In genomic region chr11:97404184-97404760, GRCm38 (mm10) we compare ENCODE assay signal across 9 mouse cellular contexts. TPM values are rescaled to one million over a fixed set of nuclear protein-coding genes. Genes with fewer than 3 reads are reported as not detected.
DNase-seq lines count a peak whose midpoint lies in the region; ATAC-seq lines count a peak whose summit lies in the region.
"Had no signal": no experiment of that assay in that cellular context is flagged by ENCODE, and none has a peak within 500 bp of the region (broad histone marks: within the 10 kb centered on the region; RNA-seq: fewer than 3 reads in every experiment).

No protein-coding gene starts in this region.

- peak; percentile 15; the same call in 1 of the 2 replicates for ATAC-seq in heart, embryonic 16.5 days (replicated peaks; ENCODE audit: extremely low read depth, insufficient read depth, low FRiP score)
- peak; percentile 66 for ATAC-seq in midbrain, embryonic 14.5 days (ENCODE audit: low FRiP score, low TSS enrichment)

- peak overlapping the region; percentile 64 for H3K9ac ChIP-seq in heart, embryonic 16.5 days (ENCODE audit: low read length)
- peak overlapping the region; percentile 68 for H3K9ac ChIP-seq in midbrain, embryonic 14.5 days (replicated peaks; ENCODE audit: low read length)

- DNase-seq in kidney, adult 18-20 months: peak; percentile 56
- DNase-seq in kidney, adult 8-10 months: no peak
- peak; percentile 34 for DNase-seq in T-cell, adult 2 months (ENCODE audit: low spot score)
- DNase-seq in embryonic facial prominence, embryonic 10.5 days (ENCODE audit: low spot score): peak; percentile 72
- DNase-seq in limb, embryonic 10.5 days (ENCODE audit: low spot score): peak; percentile 73
- peak; percentile 77 for DNase-seq in midbrain, embryonic 14.5 days
- peak; percentile 36 to 50 for DNase-seq in thymus, adult 18-20 months

- peaks cover 72% of the 10 kb centered on the region for H3K27me3 ChIP-seq in embryonic facial prominence, embryonic 10.5 days (replicated peaks; ENCODE audit: low read depth, poor library complexity, severe bottlenecking)
- no peaks in the 10 kb centered on the region; the same call in 1 of the 2 replicates for H3K27me3 ChIP-seq in heart, embryonic 16.5 days (ENCODE audit: control insufficient read depth, insufficient read depth, low read length)
- H3K27me3 ChIP-seq in limb, embryonic 10.5 days (ENCODE audit: low read depth, poor library complexity, severe bottlenecking): peaks cover 76% of the 10 kb centered on the region
- H3K27me3 ChIP-seq in midbrain, embryonic 14.5 days (ENCODE audit: control insufficient read depth, insufficient read depth, low read length): no peaks in the 10 kb centered on the region; the same call in 1 of the 2 replicates

- peak overlapping the region; percentile 73 for H3K27ac ChIP-seq in embryonic facial prominence, embryonic 10.5 days (replicated peaks)
- no peak overlapping the region for H3K27ac ChIP-seq in heart, embryonic 16.5 days (ENCODE audit: low read length)
- H3K27ac ChIP-seq in limb, embryonic 10.5 days: peak overlapping the region; percentile 74
- H3K27ac ChIP-seq in midbrain, embryonic 14.5 days (replicated peaks; ENCODE audit: low read depth, low read length): peak overlapping the region; percentile 45
- H3K27ac ChIP-seq: macrophage had no signal

- peaks cover 64% of the 10 kb centered on the region for H3K4me1 ChIP-seq in embryonic facial prominence, embryonic 10.5 days
- H3K4me1 ChIP-seq in heart, embryonic 16.5 days (ENCODE audit: control insufficient read depth, insufficient read depth, low read length): peaks cover 49% of the 10 kb centered on the region
- peaks cover 55% of the 10 kb centered on the region for H3K4me1 ChIP-seq in limb, embryonic 10.5 days
- peaks cover 24% of the 10 kb centered on the region for H3K4me1 ChIP-seq in midbrain, embryonic 14.5 days (ENCODE audit: control insufficient read depth, insufficient read depth, low read length)

- H3K4me2 ChIP-seq in heart, embryonic 16.5 days (ENCODE audit: low read depth, low read length): peak overlapping the region; percentile 96
- H3K4me2 ChIP-seq in midbrain, embryonic 14.5 days (ENCODE audit: low read length): peak overlapping the region; percentile 97

- no peaks in the 10 kb centered on the region for H3K9me3 ChIP-seq in embryonic facial prominence, embryonic 10.5 days
- no peaks in the 10 kb centered on the region for H3K9me3 ChIP-seq in heart, embryonic 16.5 days (replicated peaks; ENCODE audit: control insufficient read depth, low read length)
- no peaks in the 10 kb centered on the region for H3K9me3 ChIP-seq in limb, embryonic 10.5 days (replicated peaks)
- H3K9me3 ChIP-seq in midbrain, embryonic 14.5 days (ENCODE audit: control insufficient read depth, low read length): no peaks in the 10 kb centered on the region

- H3K36me3 ChIP-seq in embryonic facial prominence, embryonic 10.5 days (replicated peaks): peaks cover 4% of the 10 kb centered on the region
- H3K36me3 ChIP-seq in heart, embryonic 16.5 days (ENCODE audit: control insufficient read depth, insufficient read depth): no peaks in the 10 kb centered on the region
- peaks cover under 1% of the 10 kb centered on the region; the same call in 1 of the 2 replicates for H3K36me3 ChIP-seq in limb, embryonic 10.5 days
- no peaks in the 10 kb centered on the region for H3K36me3 ChIP-seq in midbrain, embryonic 14.5 days (ENCODE audit: control insufficient read depth, insufficient read depth, low read length)

- WGBS in embryonic facial prominence, embryonic 10.5 days: under 1% methylated on average over 51 of the region's 61 CpGs
- WGBS in heart, embryonic 16.5 days: under 1% methylated on average over 60 of the region's 61 CpGs
- under 1% methylated on average over 61 of the region's 61 CpGs for WGBS in limb, embryonic 10.5 days
- WGBS in midbrain, embryonic 14.5 days: under 1% methylated on average over 56 of the region's 61 CpGs

- H3K4me3 ChIP-seq in embryonic facial prominence, embryonic 10.5 days: peak overlapping the region; percentile 76
- peak overlapping the region; percentile 63 for H3K4me3 ChIP-seq in heart, embryonic 16.5 days (ENCODE audit: low read length)
- H3K4me3 ChIP-seq in limb, embryonic 10.5 days: peak overlapping the region; percentile 65
- H3K4me3 ChIP-seq in midbrain, embryonic 14.5 days (replicated peaks; ENCODE audit: low read depth, low read length): peak overlapping the region; percentile 59

RNA-seq across cellular contexts. Expression of gene Arhgap23, which starts 11.1 kb away (rescaled TPM):
- 2.4 TPM in 2 replicates for polyA plus RNA-seq in embryonic facial prominence, embryonic 10.5 days (2016; fragmentation: Nextera tagmentation; extraction: Ambion mirVana)
- 5.5 and 6.1 TPM in 2 replicates for polyA plus RNA-seq in heart, embryonic 16.5 days (2015; fragmentation: Nextera tagmentation; extraction: Ambion mirVana)
- polyA plus RNA-seq in limb, embryonic 10.5 days (2016; fragmentation: Nextera tagmentation; extraction: Ambion mirVana): 3.5 and 3.9 TPM in 2 replicates
- 7.8 and 13.1 TPM in 2 replicates for polyA plus RNA-seq in midbrain, embryonic 14.5 days (2014; fragmentation: Nextera tagmentation; extraction: Ambion mirVana)

RNA-seq across cellular contexts. Expression of gene Socs7, which starts 41.9 kb away (rescaled TPM):
- polyA plus RNA-seq in embryonic facial prominence, embryonic 10.5 days (2016; fragmentation: Nextera tagmentation; extraction: Ambion mirVana): 3.3 TPM in 2 replicates
- polyA plus RNA-seq in heart, embryonic 16.5 days (2015; fragmentation: Nextera tagmentation; extraction: Ambion mirVana): 3.1 and 3.2 TPM in 2 replicates
- 3.5 and 4.4 TPM in 2 replicates for polyA plus RNA-seq in limb, embryonic 10.5 days (2016; fragmentation: Nextera tagmentation; extraction: Ambion mirVana)
- 6.9 and 10.4 TPM in 2 replicates for polyA plus RNA-seq in midbrain, embryonic 14.5 days (2014; fragmentation: Nextera tagmentation; extraction: Ambion mirVana)

RNA-seq across cellular contexts. Expression of gene Gpr179, which starts 52.4 kb away (rescaled TPM):
- 0.05 and 0.07 TPM in 2 replicates for polyA plus RNA-seq in embryonic facial prominence, embryonic 10.5 days (2016; fragmentation: Nextera tagmentation; extraction: Ambion mirVana)
- 0.09 and 0.12 TPM in 2 replicates for polyA plus RNA-seq in heart, embryonic 16.5 days (2015; fragmentation: Nextera tagmentation; extraction: Ambion mirVana)
- 0.10 and 0.11 TPM in 2 replicates for polyA plus RNA-seq in limb, embryonic 10.5 days (2016; fragmentation: Nextera tagmentation; extraction: Ambion mirVana)
- polyA plus RNA-seq in midbrain, embryonic 14.5 days (2014; fragmentation: Nextera tagmentation; extraction: Ambion mirVana): 0.30 and 0.36 TPM in 2 replicates

Comparison
In these comparisons a context has a peak if more than half of its experiments do, and no peak if none do; other contexts are left out.
1. DNase-seq: peak in kidney, adult 18-20 months (single experiment), T-cell, adult 2 months (single experiment), embryonic facial prominence, embryonic 10.5 days (single experiment), limb, embryonic 10.5 days (single experiment), midbrain, embryonic 14.5 days (single experiment) and thymus, adult 18-20 months (2 of 2); none in kidney, adult 8-10 months (0 of 2).
2. Peak in every context shown above with its lines, with median percentiles within 50 percentile points of each other: H3K4me3 ChIP-seq.